Mouse (Mus musculus): ENCODE results near the gene Olfr1206. TPM values are rescaled to one million over a fixed set of nuclear protein-coding genes. Genes with fewer than 3 reads are reported as not detected.

Olfr1206 gene
- polyA plus RNA-seq (2012; fragmentation: generic; extraction: Trizol): not detected
- long read RNA-seq, experiment 1: 0 reads
- long read RNA-seq, experiment 2: 0 reads

DNA sequence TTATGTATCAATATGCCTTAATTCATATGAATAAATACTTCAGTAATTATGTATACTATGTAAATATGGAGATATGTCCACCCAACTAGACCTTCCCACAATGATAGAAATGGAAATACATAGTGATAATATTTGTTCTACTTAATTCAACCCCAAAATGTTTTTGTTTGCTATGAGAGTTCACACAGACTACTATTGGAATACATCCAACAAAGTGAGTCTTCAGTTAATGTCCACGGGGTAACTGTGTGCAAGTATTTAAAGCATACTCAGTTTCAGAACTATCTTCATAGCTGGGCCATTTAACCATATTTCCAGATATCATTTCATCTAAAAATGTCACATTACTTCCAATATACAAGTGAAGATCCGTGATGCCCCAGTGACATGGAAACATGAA lies at the start of gene Olfr1206:
Olfr1206 (plus strand) TSS at position 301 of the 400 bp plus-strand sequence.
- Histone ChIP-seq H3K27me3 (ENCODE audit: control insufficient read depth, insufficient read depth, insufficient read length) (no peaks in the 10 kb centered on the region), H3K79me3 (ENCODE audit: low read depth) (no peaks in the 10 kb centered on the region), H3ac (ENCODE audit: control insufficient read depth, insufficient read length, low read depth) (no peak within 1 kb of the TSS), H3K79me2 (ENCODE audit: control insufficient read depth, insufficient read depth) (no peaks in the 10 kb centered on the region), H3K36me3 (ENCODE audit: control insufficient read depth, insufficient read depth) (no peaks in the 10 kb centered on the region), H3K4me3 (ENCODE audit: insufficient read depth, poor library complexity, severe bottlenecking) (no peak within 1 kb of the TSS)
- TF ChIP-seq MYOG (IDR thresholded peaks at IDR 0.05; ENCODE audit: control insufficient read depth, extremely low read depth, insufficient read length) (no peak), CEBPB (IDR thresholded peaks at IDR 0.05; ENCODE audit: low read depth) (no peak), FOSL1 (IDR thresholded peaks at IDR 0.05; ENCODE audit: insufficient read depth, low read length, poor library complexity, severe bottlenecking) (no peak), USF1 (IDR thresholded peaks at IDR 0.05; ENCODE audit: low read depth) (no peak), MAX (IDR thresholded peaks at IDR 0.05) (no peak), CTCF (IDR thresholded peaks at IDR 0.05; ENCODE audit: control insufficient read depth, insufficient read depth, insufficient read length) (no peak), MYOD1 (IDR thresholded peaks at IDR 0.05; ENCODE audit: control insufficient read depth, insufficient read length, low read depth) (no peak)

DNA sequence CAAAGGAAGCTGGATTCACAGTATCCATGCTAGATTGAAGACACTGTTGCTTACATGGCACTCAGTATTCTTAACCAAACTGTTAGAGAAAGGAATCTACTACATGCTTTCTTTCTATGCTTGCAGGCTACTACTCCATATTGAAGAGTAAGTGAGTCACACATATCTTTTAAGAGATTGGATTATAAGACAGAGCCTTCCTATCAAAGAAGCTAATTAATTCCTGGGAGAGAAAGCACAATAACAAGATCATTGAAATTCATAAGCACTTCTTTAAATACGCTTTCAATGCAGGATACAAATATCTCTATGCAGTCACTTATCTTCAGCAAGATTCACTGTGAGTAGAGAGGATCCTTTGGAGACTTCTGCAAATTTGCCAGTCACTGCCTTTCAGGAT lies 48.8 kb upstream of the Olfr1206 start, which contains the start of gene Olfr1202:
Olfr1202 (plus strand) TSS at position 301 of the 400 bp plus-strand sequence.
- Histone ChIP-seq H3ac (ENCODE audit: control insufficient read depth, insufficient read length, low read depth) (no peak within 1 kb of the TSS), H3K79me2 (ENCODE audit: control insufficient read depth, insufficient read depth) (no peaks in the 10 kb centered on the region), H3K27me3 (ENCODE audit: control insufficient read depth, insufficient read depth, insufficient read length) (no peaks in the 10 kb centered on the region), H3K79me3 (ENCODE audit: low read depth) (no peaks in the 10 kb centered on the region), H3K36me3 (ENCODE audit: control insufficient read depth, insufficient read depth) (no peaks in the 10 kb centered on the region), H3K4me3 (ENCODE audit: insufficient read depth, poor library complexity, severe bottlenecking) (no peak within 1 kb of the TSS)
- no peak for TF ChIP-seq FOSL1 (IDR thresholded peaks at IDR 0.05; ENCODE audit: insufficient read depth, low read length, poor library complexity, severe bottlenecking)
- no peak for TF ChIP-seq MYOD1 (IDR thresholded peaks at IDR 0.05; ENCODE audit: control insufficient read depth, insufficient read length, low read depth)
- TF ChIP-seq USF1 (IDR thresholded peaks at IDR 0.05; ENCODE audit: low read depth): no peak
- TF ChIP-seq MYOG (IDR thresholded peaks at IDR 0.05; ENCODE audit: control insufficient read depth, extremely low read depth, insufficient read length): no peak
- TF ChIP-seq MAX (IDR thresholded peaks at IDR 0.05): no peak
- no peak for TF ChIP-seq CEBPB (IDR thresholded peaks at IDR 0.05; ENCODE audit: low read depth)
- no peak for TF ChIP-seq CTCF (IDR thresholded peaks at IDR 0.05; ENCODE audit: control insufficient read depth, insufficient read depth, insufficient read length)

- Histone ChIP-seq H3K27me3 (ENCODE audit: control insufficient read depth, insufficient read depth, insufficient read length) (no peaks in the 10 kb centered on the region), H3K4me3 (ENCODE audit: insufficient read depth, poor library complexity, severe bottlenecking) (no peak within 1 kb of the TSS), H3K79me3 (ENCODE audit: low read depth) (no peaks in the 10 kb centered on the region), H3K36me3 (ENCODE audit: control insufficient read depth, insufficient read depth) (no peaks in the 10 kb centered on the region), H3K79me2 (ENCODE audit: control insufficient read depth, insufficient read depth) (no peaks in the 10 kb centered on the region), H3ac (ENCODE audit: control insufficient read depth, insufficient read length, low read depth) (no peak within 1 kb of the TSS)
- TF ChIP-seq MYOG (IDR thresholded peaks at IDR 0.05; ENCODE audit: control insufficient read depth, extremely low read depth, insufficient read length) (no peak), USF1 (IDR thresholded peaks at IDR 0.05; ENCODE audit: low read depth) (no peak), CTCF (IDR thresholded peaks at IDR 0.05; ENCODE audit: control insufficient read depth, insufficient read depth, insufficient read length) (no peak), MAX (IDR thresholded peaks at IDR 0.05) (no peak), MYOD1 (IDR thresholded peaks at IDR 0.05; ENCODE audit: control insufficient read depth, insufficient read length, low read depth) (no peak), CEBPB (IDR thresholded peaks at IDR 0.05; ENCODE audit: low read depth) (no peak), FOSL1 (IDR thresholded peaks at IDR 0.05; ENCODE audit: insufficient read depth, low read length, poor library complexity, severe bottlenecking) (no peak)
These were observed 33.6 kb upstream of the Olfr1206 start, which contains the start of gene Olfr1205 for GRCm38 (mm10) chr2:88829437-88829836. Gene Olfr1205 (plus strand): TSS chr2:88829737.

DNA sequence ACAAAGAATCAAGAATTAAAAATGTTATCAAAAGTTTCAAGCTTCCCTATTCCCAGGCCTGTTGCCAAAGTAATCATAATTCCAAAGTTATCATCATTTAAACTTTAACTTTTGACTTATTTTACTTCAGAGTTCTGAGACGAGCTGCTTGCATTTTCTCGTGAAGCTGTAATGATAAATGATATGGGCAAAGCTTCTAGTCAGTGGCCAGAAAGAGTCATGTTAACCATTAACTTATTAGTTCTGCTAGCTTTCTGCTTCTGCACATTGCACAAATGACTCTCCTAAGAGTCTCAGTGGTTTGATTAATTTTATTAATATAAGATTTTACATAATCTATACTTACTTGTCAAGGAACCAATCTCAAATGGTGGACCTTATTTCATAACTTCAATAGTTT lies 24.6 kb upstream of the Olfr1206 start:
- H3K4me3 ChIP-seq (ENCODE audit: insufficient read depth, poor library complexity, severe bottlenecking): no peak overlapping the region
- H3K36me3 ChIP-seq (ENCODE audit: control insufficient read depth, insufficient read depth): no peaks in the 10 kb centered on the region
- no peaks in the 10 kb centered on the region for H3K79me3 ChIP-seq (ENCODE audit: low read depth)
- no peak overlapping the region for H3ac ChIP-seq (ENCODE audit: control insufficient read depth, insufficient read length, low read depth)
- no peaks in the 10 kb centered on the region for H3K27me3 ChIP-seq (ENCODE audit: control insufficient read depth, insufficient read depth, insufficient read length)
- H3K79me2 ChIP-seq (ENCODE audit: control insufficient read depth, insufficient read depth): no peaks in the 10 kb centered on the region
- TF ChIP-seq FOSL1 (IDR thresholded peaks at IDR 0.05; ENCODE audit: insufficient read depth, low read length, poor library complexity, severe bottlenecking) (no peak), MAX (IDR thresholded peaks at IDR 0.05) (no peak), CEBPB (IDR thresholded peaks at IDR 0.05; ENCODE audit: low read depth) (no peak), MYOG (IDR thresholded peaks at IDR 0.05; ENCODE audit: control insufficient read depth, extremely low read depth, insufficient read length) (no peak), MYOD1 (IDR thresholded peaks at IDR 0.05; ENCODE audit: control insufficient read depth, insufficient read length, low read depth) (no peak), CTCF (IDR thresholded peaks at IDR 0.05; ENCODE audit: control insufficient read depth, insufficient read depth, insufficient read length) (no peak), USF1 (IDR thresholded peaks at IDR 0.05; ENCODE audit: low read depth) (no peak)

GRCm38 (mm10) chr2:88848992-88849391 lies 14.0 kb upstream of the Olfr1206 start, which contains the start of gene Olfr1204:
Gene Olfr1204 (plus strand): TSS chr2:88849292.
- Histone ChIP-seq H3K79me3 (ENCODE audit: low read depth) (no peaks in the 10 kb centered on the region), H3K36me3 (ENCODE audit: control insufficient read depth, insufficient read depth) (no peaks in the 10 kb centered on the region), H3K79me2 (ENCODE audit: control insufficient read depth, insufficient read depth) (no peaks in the 10 kb centered on the region), H3ac (ENCODE audit: control insufficient read depth, insufficient read length, low read depth) (no peak within 1 kb of the TSS), H3K27me3 (ENCODE audit: control insufficient read depth, insufficient read depth, insufficient read length) (no peaks in the 10 kb centered on the region), H3K4me3 (ENCODE audit: insufficient read depth, poor library complexity, severe bottlenecking) (no peak within 1 kb of the TSS)
- TF ChIP-seq CTCF (IDR thresholded peaks at IDR 0.05; ENCODE audit: control insufficient read depth, insufficient read depth, insufficient read length) (no peak), MYOD1 (IDR thresholded peaks at IDR 0.05; ENCODE audit: control insufficient read depth, insufficient read length, low read depth) (no peak), CEBPB (IDR thresholded peaks at IDR 0.05; ENCODE audit: low read depth) (no peak), FOSL1 (IDR thresholded peaks at IDR 0.05; ENCODE audit: insufficient read depth, low read length, poor library complexity, severe bottlenecking) (no peak), MYOG (IDR thresholded peaks at IDR 0.05; ENCODE audit: control insufficient read depth, extremely low read depth, insufficient read length) (no peak), USF1 (IDR thresholded peaks at IDR 0.05; ENCODE audit: low read depth) (no peak), MAX (IDR thresholded peaks at IDR 0.05) (no peak)
